Mouse (Mus musculus) megakaryocyte, embryonic 14.5 days (primary cell): ENCODE measurements around the gene Oosp3. TPM values are rescaled to one million over a fixed set of nuclear protein-coding genes. Genes with fewer than 3 reads are reported as not detected.

Experiments
- H3K27me3 ChIP-seq: replicated peaks from 2 replicates; pipeline ENCODE3; 2012; ENCODE audit warnings: inconsistent platforms
- H3K36me3 ChIP-seq: replicated peaks from 2 replicates; pipeline ENCODE3; 2012; ENCODE audit warnings: low read length, inconsistent platforms, mixed read lengths
- H3K4me1 ChIP-seq: 2 replicates; pipeline ENCODE4 v1.6.1; 2012; ENCODE audit warnings: inconsistent platforms
- H3K4me3 ChIP-seq: replicated peaks from 2 replicates; pipeline ENCODE3; 2012; ENCODE audit warnings: moderate library complexity, mild to moderate bottlenecking, inconsistent platforms
- H3K9me3 ChIP-seq: 2 replicates; pipeline ENCODE4 v1.6.1; 2012; ENCODE audit warnings: inconsistent platforms
- FLI1 ChIP-seq: IDR thresholded peaks from 2 replicates; pipeline ENCODE4 v1.6.1; 2012; ENCODE audit warnings: low read length, inconsistent platforms, mixed read lengths
- GATA1 ChIP-seq: IDR thresholded peaks from 3 replicates; pipeline ENCODE4 v1.6.1; 2012; ENCODE audit warnings: mixed read lengths, low read length, inconsistent platforms, borderline replicate concordance
- polyA plus RNA-seq: library from polyadenylated mRNA; stranded (reverse); fragments of >175 nt; gene quantifications from 2 replicates; pipeline ENCODE4 v1.2.3, GENCODE M21; 2012; ENCODE audit warnings: low replicate concordance; ENCODE audit not compliant: insufficient read depth

The Oosp3 gene
- polyA plus RNA-seq, 1 experiment: not detected

GRCm38 (mm10) chr19:11724275-11724674, 27.4 kb downstream of the Oosp3 start:
- H3K27me3 ChIP-seq: no peaks in the 10 kb centered on the region
- no peaks in the 10 kb centered on the region for H3K9me3 ChIP-seq
- no peak overlapping the region for H3K4me3 ChIP-seq
- TF ChIP-seq GATA1 (no peak), FLI1 (no peak)
- H3K4me1 ChIP-seq: no peaks in the 10 kb centered on the region
- H3K36me3 ChIP-seq: no peaks in the 10 kb centered on the region

GRCm38 (mm10) chr19:11725915-11726314, 29.1 kb downstream of the Oosp3 start:
- Histone ChIP-seq H3K4me1 (no peaks in the 10 kb centered on the region), H3K36me3 (no peaks in the 10 kb centered on the region), H3K27me3 (no peaks in the 10 kb centered on the region), H3K4me3 (no peak overlapping the region), H3K9me3 (no peaks in the 10 kb centered on the region)
- TF ChIP-seq FLI1: no peak
- TF ChIP-seq GATA1: no peak

- TF ChIP-seq GATA1: no peak
- no peak for TF ChIP-seq FLI1
- no peak overlapping the region for H3K4me3 ChIP-seq
- no peaks in the 10 kb centered on the region for H3K9me3 ChIP-seq
- H3K36me3 ChIP-seq: no peaks in the 10 kb centered on the region
- H3K4me1 ChIP-seq: no peaks in the 10 kb centered on the region
- no peaks in the 10 kb centered on the region for H3K27me3 ChIP-seq
Observed at GRCm38 (mm10) chr19:11727304-11727703, 30.4 kb downstream of the Oosp3 start.

- H3K9me3 ChIP-seq: no peaks in the 10 kb centered on the region
- no peaks in the 10 kb centered on the region for H3K4me1 ChIP-seq
- no peak for TF ChIP-seq FLI1
- no peak for TF ChIP-seq GATA1
- H3K36me3 ChIP-seq: no peaks in the 10 kb centered on the region
- no peaks in the 10 kb centered on the region for H3K27me3 ChIP-seq
- H3K4me3 ChIP-seq: no peak overlapping the region
Observed at GRCm38 (mm10) chr19:11730278-11730677, 33.4 kb downstream of the Oosp3 start.

- no peaks in the 10 kb centered on the region for H3K4me1 ChIP-seq
- TF ChIP-seq GATA1 (no peak), FLI1 (no peak)
- no peak overlapping the region for H3K4me3 ChIP-seq
- no peaks in the 10 kb centered on the region for H3K36me3 ChIP-seq
- H3K27me3 ChIP-seq: no peaks in the 10 kb centered on the region
- H3K9me3 ChIP-seq: no peaks in the 10 kb centered on the region
Observed at GRCm38 (mm10) chr19:11736455-11736854, 39.6 kb downstream of the Oosp3 start.

GRCm38 (mm10) chr19:11745680-11746079, 48.8 kb downstream of the Oosp3 start:
- TF ChIP-seq FLI1 (no peak), GATA1 (no peak)
- Histone ChIP-seq H3K4me3 (no peak overlapping the region), H3K4me1 (no peaks in the 10 kb centered on the region), H3K9me3 (no peaks in the 10 kb centered on the region), H3K36me3 (no peaks in the 10 kb centered on the region), H3K27me3 (peaks cover 5% of the 10 kb centered on the region)

GRCm38 (mm10) chr19:11747298-11747697, 50.4 kb downstream of the Oosp3 start, which contains the start of gene Gif:
Gene Gif (plus strand): TSS chr19:11747554.
- no peak for TF ChIP-seq GATA1
- no peak for TF ChIP-seq FLI1
- Histone ChIP-seq H3K4me3 (no peak within 1 kb of the TSS), H3K36me3 (no peaks in the 10 kb centered on the region), H3K4me1 (no peaks in the 10 kb centered on the region), H3K9me3 (no peaks in the 10 kb centered on the region), H3K27me3 (peaks cover 5% of the 10 kb centered on the region)

Other genes starting within 250 kb of the Oosp3 start
- gene Ms4a6c, start 227.7 kb upstream of the Oosp3 start, polyA plus RNA-seq: 4.0 TPM in 1 of 2 replicates, not detected in the other
- gene Gm8369, start 211.1 kb upstream of the Oosp3 start, polyA plus RNA-seq: 0.17 TPM in 1 of 2 replicates, not detected in the other
- gene Ms4a6b, start 180.5 kb upstream of the Oosp3 start, polyA plus RNA-seq: 0.72 TPM in 1 of 2 replicates, not detected in the other
- gene Ms4a4d, start 160.3 kb upstream of the Oosp3 start, polyA plus RNA-seq: not detected in 2 replicates
- 2.4 TPM in 1 of 2 replicates, not detected in the other for gene Ms4a6d, start 92.2 kb upstream of the Oosp3 start, polyA plus RNA-seq
- gene Ms4a2, start 73.3 kb upstream of the Oosp3 start, polyA plus RNA-seq: 0.35 TPM in 1 of 2 replicates, not detected in the other
- gene Ms4a3, start 56.2 kb upstream of the Oosp3 start, polyA plus RNA-seq: 0.74 and 1.9 TPM in 2 replicates
- gene Oosp2, start 36.5 kb upstream of the Oosp3 start, polyA plus RNA-seq: not detected in 2 replicates
- not detected in 2 replicates for gene Oosp1, start 5.9 kb upstream of the Oosp3 start, polyA plus RNA-seq
- not detected in 2 replicates for gene Gif, start 50.5 kb downstream of the Oosp3 start, polyA plus RNA-seq
- gene Mrpl16, start 73.3 kb downstream of the Oosp3 start, polyA plus RNA-seq: 10.5 TPM in 1 of 2 replicates, not detected in the other
- 2.6 TPM in 1 of 2 replicates, not detected in the other for gene Stx3, start 122.3 kb downstream of the Oosp3 start, polyA plus RNA-seq
- not detected in 2 replicates for gene Olfr1417, start 142.2 kb downstream of the Oosp3 start, polyA plus RNA-seq
- not detected in 2 replicates for gene Olfr1418, start 164.0 kb downstream of the Oosp3 start, polyA plus RNA-seq
- not detected in 2 replicates for gene Olfr1419, start 178.1 kb downstream of the Oosp3 start, polyA plus RNA-seq
- gene Olfr1420, start 189.5 kb downstream of the Oosp3 start, polyA plus RNA-seq: not detected in 2 replicates
- 2.4 and 5.5 TPM in 2 replicates for gene Patl1, start 215.3 kb downstream of the Oosp3 start, polyA plus RNA-seq